Mouse (Mus musculus) midbrain, embryonic 13.5 days (tissue): Measurements from ENCODE around the gene Slc24a5. TPM values are rescaled to one million over a fixed set of nuclear protein-coding genes. Genes with fewer than 3 reads are reported as not detected.
A peak's percentile ranks its signal among the peaks of the same experiment; 100 is the strongest.

Source experiments
- ATAC-seq: fragments of 200-750 bp; cut with Nextera tagmentation; 2 replicates; pipeline ENCODE4 v1.8.0; 2017; ENCODE audit warnings: mild to moderate bottlenecking, moderate TSS enrichment, moderate library complexity
- H3K27ac ChIP-seq: fragments of 300-500 bp; sonication (generic); 2 replicates; pipeline ENCODE4 v1.5.1; 2015; ENCODE audit warnings: inconsistent platforms, mild to moderate bottlenecking, moderate library complexity
- H3K27me3 ChIP-seq: fragments of 300-500 bp; sonication (generic); 2 replicates; pipeline ENCODE4 v1.6.1; 2015; ENCODE audit warnings: mild to moderate bottlenecking, inconsistent platforms
- H3K36me3 ChIP-seq: fragments of 300-500 bp; sonication (generic); 2 replicates; pipeline ENCODE4 v1.6.1; 2015; ENCODE audit warnings: mild to moderate bottlenecking, inconsistent platforms
- H3K4me1 ChIP-seq: fragments of 300-500 bp; sonication (generic); replicated peaks from 2 replicates; pipeline ENCODE4 v1.6.1; 2015; ENCODE audit warnings: inconsistent platforms
- H3K4me2 ChIP-seq: fragments of 300-500 bp; sonication (generic); replicated peaks from 2 replicates; pipeline ENCODE4 v1.6.1; 2015; ENCODE audit warnings: moderate library complexity, mild to moderate bottlenecking, inconsistent platforms
- H3K4me3 ChIP-seq: fragments of 300-500 bp; sonication (generic); replicated peaks from 2 replicates; pipeline ENCODE4 v1.5.1; 2015; ENCODE audit warnings: mild to moderate bottlenecking, inconsistent platforms
- H3K9ac ChIP-seq: fragments of 300-500 bp; sonication (generic); replicated peaks from 2 replicates; pipeline ENCODE4 v1.6.1; 2015; ENCODE audit warnings: mild to moderate bottlenecking, inconsistent platforms
- H3K9me3 ChIP-seq: fragments of 300-500 bp; sonication (generic); 2 replicates; pipeline ENCODE4 v1.6.1; 2016; ENCODE audit warnings: mild to moderate bottlenecking, inconsistent platforms
- WGBS: fragments of 180-500 bp; shearing (Covaris S2); methylation state at CpG from one replicate; pipeline ENCODE4 v1.1.7; 2015; 5-methylcytosine and 5-hydroxymethylcytosine counted together
- polyA plus RNA-seq: library from polyadenylated mRNA; unstranded; fragments of >200 nt; fragmentation: Nextera tagmentation; extraction: Ambion mirVana; gene quantifications from 2 replicates; pipeline ENCODE4 v1.2.1, GENCODE M21; 2015

Gene Slc24a5
- 5.6 and 5.7 TPM in 2 replicates for polyA plus RNA-seq

GRCm38 (mm10) chr2:125067894-125068293 lies at the start of gene Slc24a5:
Gene Slc24a5 (plus strand): TSS chr2:125068124.
- peak; percentile 37 for ATAC-seq
- WGBS = 79% methylated on average over 10 of the region's 10 CpGs

DNA sequence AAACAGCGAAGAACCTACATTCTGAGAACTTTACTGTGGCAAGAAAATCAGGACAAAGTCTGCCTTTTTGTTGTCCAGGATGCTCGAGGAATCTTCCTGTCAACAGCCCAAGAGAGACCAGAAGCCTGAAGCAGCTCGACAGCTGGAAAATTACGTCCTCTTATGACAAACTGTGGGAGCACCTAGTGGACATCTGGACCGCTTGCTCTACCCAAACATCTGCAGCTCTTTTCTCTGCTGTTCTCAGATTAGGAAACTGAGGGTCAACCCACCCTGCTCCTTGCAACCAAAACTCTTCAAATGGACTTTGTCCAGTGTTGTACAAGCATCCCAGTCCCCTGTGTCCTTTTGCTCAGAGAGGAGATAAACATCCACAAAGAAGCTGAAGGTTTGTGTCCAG lies 43.5 kb upstream of the Slc24a5 start:
- Histone ChIP-seq H3K4me1 (no peaks in the 10 kb centered on the region), H3K4me3 (no peak overlapping the region), H3K27ac (no peak overlapping the region), H3K4me2 (no peak overlapping the region), H3K36me3 (no peaks in the 10 kb centered on the region), H3K27me3 (no peaks in the 10 kb centered on the region), H3K9me3 (no peaks in the 10 kb centered on the region), H3K9ac (no peak overlapping the region)
- whole genome bisulfite sequencing = 81% methylated on average over 5 of the region's 5 CpGs
- no peak for ATAC-seq

More at GRCm38 (mm10) chr2:125067894-125068293, at the start of gene Slc24a5:
- H3K4me3 ChIP-seq = no peak within 1 kb of the TSS
- H3K4me2 ChIP-seq = no peak within 1 kb of the TSS
- no peak within 1 kb of the TSS for H3K27ac ChIP-seq
- H3K4me1 ChIP-seq = peaks cover 4% of the 10 kb centered on the region; the same call in 1 of the 2 replicates
- no peaks in the 10 kb centered on the region for H3K36me3 ChIP-seq
- no peak within 1 kb of the TSS for H3K9ac ChIP-seq
- no peaks in the 10 kb centered on the region for H3K27me3 ChIP-seq
- no peaks in the 10 kb centered on the region for H3K9me3 ChIP-seq

DNA sequence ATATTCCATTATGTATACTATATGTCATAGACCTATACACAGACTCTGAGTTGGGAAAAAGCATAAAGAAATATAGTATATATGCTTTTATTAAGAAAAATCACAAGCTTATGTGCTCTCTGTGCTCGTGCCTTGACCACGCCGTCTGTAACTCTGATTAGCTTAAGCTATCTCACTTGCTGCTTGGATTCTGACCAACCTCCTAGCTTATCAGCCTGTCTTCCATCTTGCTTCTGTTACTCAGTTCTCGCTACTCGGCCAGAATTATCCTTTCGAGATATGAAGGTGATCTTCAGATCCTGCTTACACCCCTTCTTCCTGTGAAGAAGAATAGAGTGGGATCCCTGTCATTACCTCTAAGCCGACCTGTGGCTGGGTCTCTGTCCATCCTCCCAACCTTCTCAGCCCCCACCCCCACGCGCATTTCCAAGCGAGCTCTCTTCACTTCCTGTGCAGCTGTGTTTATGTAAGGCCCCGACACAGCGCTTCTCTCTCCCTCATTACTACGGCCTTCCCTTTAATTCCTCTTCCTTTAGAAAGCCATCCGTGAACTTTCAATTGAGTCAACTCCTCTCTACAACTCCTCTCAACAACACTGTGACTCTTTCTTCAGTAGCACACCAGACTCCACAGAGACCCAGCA lies 41.4 kb upstream of the Slc24a5 start:
- H3K4me1 ChIP-seq = no peaks in the 10 kb centered on the region
- no peak overlapping the region for H3K9ac ChIP-seq
- H3K36me3 ChIP-seq = no peaks in the 10 kb centered on the region
- no peaks in the 10 kb centered on the region for H3K9me3 ChIP-seq
- no peak overlapping the region for H3K27ac ChIP-seq
- WGBS = 78% methylated on average over 14 of the region's 14 CpGs
- no peak overlapping the region for H3K4me3 ChIP-seq
- H3K27me3 ChIP-seq = no peaks in the 10 kb centered on the region
- H3K4me2 ChIP-seq = no peak overlapping the region
- no peak for ATAC-seq

GRCm38 (mm10) chr2:125030591-125030990 lies 37.3 kb upstream of the Slc24a5 start:
- ATAC-seq = no peak
- WGBS = 66% methylated on average over 7 of the region's 7 CpGs

GRCm38 (mm10) chr2:125031111-125031510 lies 36.8 kb upstream of the Slc24a5 start:
- WGBS = 68% methylated on average over 8 of the region's 8 CpGs
- no peak for ATAC-seq
- H3K9me3 ChIP-seq = no peaks in the 10 kb centered on the region

More at GRCm38 (mm10) chr2:125030591-125030990, 37.3 kb upstream of the Slc24a5 start:
- Histone ChIP-seq H3K4me1 (no peaks in the 10 kb centered on the region), H3K9ac (no peak overlapping the region), H3K4me2 (no peak overlapping the region), H3K36me3 (no peaks in the 10 kb centered on the region), H3K27ac (no peak overlapping the region), H3K4me3 (no peak overlapping the region), H3K27me3 (no peaks in the 10 kb centered on the region), H3K9me3 (no peaks in the 10 kb centered on the region)

DNA sequence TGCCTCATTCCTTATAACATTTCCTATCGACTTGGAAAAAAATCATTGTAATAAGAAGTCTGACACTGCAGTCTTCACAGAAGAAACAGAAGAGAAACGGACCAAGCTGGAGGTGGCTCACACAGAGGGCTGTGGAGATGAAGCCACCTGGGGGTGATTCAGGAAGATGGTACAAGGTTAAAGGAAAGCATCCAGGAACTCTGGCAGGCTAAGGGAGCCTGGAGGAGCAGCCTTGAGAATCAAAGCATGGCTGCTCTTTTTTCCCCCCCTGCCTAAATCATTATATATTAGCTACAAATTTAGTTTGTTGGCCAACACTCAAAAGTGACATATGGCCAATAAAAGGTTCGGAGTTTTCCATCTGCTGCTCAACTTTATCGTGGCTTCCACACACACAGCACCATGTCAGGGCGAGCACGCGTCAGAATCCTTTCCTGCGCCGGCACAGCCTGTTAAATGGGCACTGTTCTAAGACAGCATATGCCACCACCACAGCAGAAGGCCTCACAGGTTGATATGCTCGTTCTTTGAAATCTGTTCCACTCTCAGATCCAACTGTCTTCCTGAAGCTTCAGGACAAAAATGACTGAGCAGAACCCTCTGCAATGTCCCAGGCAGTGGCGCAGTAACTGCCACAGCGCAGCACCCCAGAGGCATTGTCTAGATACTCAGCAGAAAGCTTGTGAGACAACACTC lies 36.2 kb upstream of the Slc24a5 start:
- ATAC-seq = no peak
- Histone ChIP-seq H3K36me3 (no peaks in the 10 kb centered on the region), H3K9me3 (no peaks in the 10 kb centered on the region), H3K27me3 (no peaks in the 10 kb centered on the region), H3K4me1 (no peaks in the 10 kb centered on the region), H3K27ac (0 out of 2 replicates have a peak overlapping the region, but pooled peaks have one; percentile 25), H3K4me2 (no peak overlapping the region), H3K4me3 (no peak overlapping the region), H3K9ac (no peak overlapping the region)
- 82% methylated on average over 12 of the region's 12 CpGs for WGBS

More at GRCm38 (mm10) chr2:125031111-125031510, 36.8 kb upstream of the Slc24a5 start:
- no peaks in the 10 kb centered on the region for H3K27me3 ChIP-seq
- no peak overlapping the region for H3K4me3 ChIP-seq
- H3K4me1 ChIP-seq = no peaks in the 10 kb centered on the region
- no peak overlapping the region for H3K9ac ChIP-seq
- no peaks in the 10 kb centered on the region for H3K36me3 ChIP-seq
- H3K4me2 ChIP-seq = no peak overlapping the region
- no peak overlapping the region for H3K27ac ChIP-seq

GRCm38 (mm10) chr2:125032258-125032973 lies 35.5 kb upstream of the Slc24a5 start:
- Histone ChIP-seq H3K4me3 (no peak overlapping the region), H3K9me3 (no peaks in the 10 kb centered on the region), H3K4me2 (no peak overlapping the region), H3K27me3 (no peaks in the 10 kb centered on the region), H3K27ac (0 out of 2 replicates have a peak overlapping the region, but pooled peaks have one; percentile 25), H3K36me3 (no peaks in the 10 kb centered on the region), H3K4me1 (no peaks in the 10 kb centered on the region), H3K9ac (no peak overlapping the region)
- 0 out of 2 replicates have a peak, but pooled peaks have one; percentile 27 for ATAC-seq
- 85% methylated on average over 17 of the region's 17 CpGs for WGBS

GRCm38 (mm10) chr2:125033042-125033743 lies 34.7 kb upstream of the Slc24a5 start:
- H3K4me2 ChIP-seq = no peak overlapping the region
- no peaks in the 10 kb centered on the region for H3K4me1 ChIP-seq
- no peaks in the 10 kb centered on the region for H3K27me3 ChIP-seq
- 78% methylated on average over 10 of the region's 10 CpGs for WGBS
- no peaks in the 10 kb centered on the region for H3K9me3 ChIP-seq
- no peaks in the 10 kb centered on the region for H3K36me3 ChIP-seq
- H3K4me3 ChIP-seq = no peak overlapping the region
- no peak for ATAC-seq
- no peak overlapping the region for H3K27ac ChIP-seq
- no peak overlapping the region for H3K9ac ChIP-seq

DNA sequence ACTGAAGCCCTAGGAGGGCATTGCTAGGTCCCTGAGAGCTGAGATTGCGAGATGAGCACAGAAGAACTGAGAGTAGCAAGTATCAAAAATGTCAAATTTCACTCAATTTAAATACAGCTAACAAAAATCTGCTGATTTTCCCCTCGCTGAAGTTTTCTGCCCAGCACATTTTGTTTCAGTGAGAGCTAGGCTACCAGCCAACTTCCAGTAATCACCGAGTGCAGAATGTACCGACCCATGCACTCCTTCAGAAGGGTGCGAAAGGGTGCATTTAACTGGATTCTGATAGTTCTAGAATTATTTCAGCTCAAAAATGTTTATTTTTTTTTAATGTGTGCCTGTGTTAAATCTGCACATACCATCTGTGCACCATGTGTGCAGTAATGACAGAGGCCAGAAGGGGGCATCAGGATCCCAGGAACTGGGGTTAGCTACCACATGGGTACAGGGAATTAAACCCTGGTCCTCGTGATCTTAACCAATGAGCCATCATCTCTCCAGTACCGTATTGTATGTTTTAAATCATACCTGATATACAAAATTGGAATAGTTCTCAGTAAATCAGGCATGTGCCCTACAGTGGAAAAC lies 12.5 kb upstream of the Slc24a5 start:
- Histone ChIP-seq H3K4me3 (no peak overlapping the region), H3K4me1 (no peaks in the 10 kb centered on the region), H3K36me3 (no peaks in the 10 kb centered on the region), H3K9me3 (no peaks in the 10 kb centered on the region), H3K4me2 (no peak overlapping the region), H3K27ac (no peak overlapping the region), H3K27me3 (no peaks in the 10 kb centered on the region), H3K9ac (no peak overlapping the region)
- WGBS = 90% methylated on average over 7 of the region's 7 CpGs
- ATAC-seq = no peak

- Histone ChIP-seq H3K36me3 (no peaks in the 10 kb centered on the region), H3K27me3 (no peaks in the 10 kb centered on the region), H3K4me3 (no peak overlapping the region), H3K4me1 (no peaks in the 10 kb centered on the region), H3K9me3 (no peaks in the 10 kb centered on the region), H3K27ac (no peak overlapping the region), H3K9ac (no peak overlapping the region), H3K4me2 (no peak overlapping the region)
- no peak for ATAC-seq
- 43% methylated on average over 7 of the region's 7 CpGs for WGBS
These were observed 10.6 kb upstream of the Slc24a5 start for GRCm38 (mm10) chr2:125057250-125057815.

DNA sequence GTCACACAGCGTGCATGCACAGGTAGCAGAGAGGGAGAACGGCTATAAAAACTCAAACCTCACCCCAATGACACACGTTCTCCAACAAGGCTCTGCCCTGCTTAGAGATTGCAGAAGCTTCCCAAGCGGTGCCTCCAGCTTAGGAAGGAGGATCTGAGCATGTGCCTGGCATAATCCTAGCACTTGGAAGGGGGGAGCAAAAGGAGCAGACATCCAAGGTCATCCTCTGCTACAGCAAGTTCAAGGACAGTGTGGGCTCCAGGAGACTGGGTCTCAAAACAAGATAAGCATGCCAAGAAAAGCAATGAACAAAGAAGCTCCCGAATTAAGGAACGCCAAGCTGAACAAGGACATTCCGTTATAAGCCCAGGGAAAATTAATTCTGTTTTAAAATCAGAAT lies 6.5 kb upstream of the Slc24a5 start:
- WGBS = 93% methylated on average over 7 of the region's 7 CpGs
- H3K27me3 ChIP-seq = no peaks in the 10 kb centered on the region
- no peaks in the 10 kb centered on the region for H3K36me3 ChIP-seq
- ATAC-seq = no peak
- H3K9me3 ChIP-seq = no peaks in the 10 kb centered on the region
- H3K4me2 ChIP-seq = no peak overlapping the region
- H3K9ac ChIP-seq = no peak overlapping the region
- 0 out of 2 replicates have a peak, but pooled peaks cover 5% of the 10 kb centered on the region for H3K4me1 ChIP-seq
- H3K27ac ChIP-seq = no peak overlapping the region
- H3K4me3 ChIP-seq = no peak overlapping the region
